Mouse (Mus musculus): ENCODE measurements around the gene Nxf1. TPM values are rescaled to one million over a fixed set of nuclear protein-coding genes. Genes with fewer than 3 reads are reported as not detected.
A peak's percentile ranks its signal among the peaks of the same experiment; 100 is the strongest.
"Not testable (repeated sequence)": the region's sequence is repeated elsewhere in the genome, so short reads cannot be mapped to it uniquely, and the experiment has no call there.

Nxf1 gene
- total RNA-seq (2022): 10 to 100 TPM; 77.1 to 88.0 (median 80.2) TPM

GRCm38 (mm10) chr19:8756635-8757387 is at the start of gene Nxf1:
Gene Nxf1, plus strand, starts transcription at chr19:8757073.
- peak; percentile 81 to 93 for DNase-seq (ENCODE audit: low spot score in 2 of 2)

- no peak for DNase-seq (ENCODE audit: low spot score in 2 of 2)
Measured at GRCm38 (mm10) chr19:8708954-8709353, 47.9 kb upstream of the Nxf1 start.

- DNase-seq (ENCODE audit: low spot score in 2 of 2): no peak
Measured at GRCm38 (mm10) chr19:8710057-8710456, 46.8 kb upstream of the Nxf1 start.

GRCm38 (mm10) chr19:8711506-8711905 is 45.4 kb upstream of the Nxf1 start:
- no peak for DNase-seq (ENCODE audit: low spot score in 2 of 2)

GRCm38 (mm10) chr19:8711949-8712869 is 44.7 kb upstream of the Nxf1 start:
- DNase-seq (ENCODE audit: low spot score in 2 of 2): no peak

- peak; percentile 46 to 55 for DNase-seq (ENCODE audit: low spot score in 2 of 2)
Measured at GRCm38 (mm10) chr19:8712870-8713305, 44.0 kb upstream of the Nxf1 start.

- peak; percentile 89 to 90 for DNase-seq (ENCODE audit: low spot score in 2 of 2)
Measured at GRCm38 (mm10) chr19:8713306-8713996, 43.4 kb upstream of the Nxf1 start.

GRCm38 (mm10) chr19:8713997-8714652 is 42.7 kb upstream of the Nxf1 start:
- no peak for DNase-seq (ENCODE audit: low spot score in 2 of 2)

- no peak for DNase-seq (ENCODE audit: low spot score in 2 of 2)
Measured at GRCm38 (mm10) chr19:8714653-8715481, 42.0 kb upstream of the Nxf1 start.

- DNase-seq (ENCODE audit: low spot score in 2 of 2): no peak
Measured at GRCm38 (mm10) chr19:8715868-8716766, 40.8 kb upstream of the Nxf1 start.

- no peak for DNase-seq (ENCODE audit: low spot score in 2 of 2)
Measured at GRCm38 (mm10) chr19:8716767-8717475, 40.0 kb upstream of the Nxf1 start.

GRCm38 (mm10) chr19:8718357-8718756 is 38.5 kb upstream of the Nxf1 start:
- DNase-seq (ENCODE audit: low spot score in 2 of 2): no peak

GRCm38 (mm10) chr19:8719037-8719436 is 37.8 kb upstream of the Nxf1 start:
- DNase-seq (ENCODE audit: low spot score in 2 of 2): not testable (repeated sequence)

GRCm38 (mm10) chr19:8721378-8721777 is 35.5 kb upstream of the Nxf1 start:
- no peak for DNase-seq (ENCODE audit: low spot score in 2 of 2)

- no peak for DNase-seq (ENCODE audit: low spot score in 2 of 2)
Measured at GRCm38 (mm10) chr19:8722021-8722420, 34.9 kb upstream of the Nxf1 start.

- no peak for DNase-seq (ENCODE audit: low spot score in 2 of 2)
Measured at GRCm38 (mm10) chr19:8722559-8722906, 34.3 kb upstream of the Nxf1 start.

- DNase-seq (ENCODE audit: low spot score in 2 of 2): peak; percentile 90 to 97
Measured at GRCm38 (mm10) chr19:8722907-8723573, 33.8 kb upstream of the Nxf1 start, which contains the start of gene Slc3a2. Gene Slc3a2, minus strand, starts transcription at chr19:8723369.
